Mouse (Mus musculus): ENCODE data around the gene C1qb. TPM values are rescaled to one million over a fixed set of nuclear protein-coding genes. Genes with fewer than 3 reads are reported as not detected.

Gene C1qb
- 10 to 100 TPM in 1 of 2 experiments, 1 to 10 TPM in 1; 9.9 to 13.7 TPM for total RNA-seq (2021)
- long read RNA-seq, experiment 1, transcript C1qb-201 (3 exons, 1,088 nt): major isoform, 16 of 26 reads
- long read RNA-seq, experiment 1, partial matches to known transcripts: 2 of 26 reads
- long read RNA-seq, experiment 1, other reads (novel, unspliced or antisense): 8 of 26 reads
- long read RNA-seq, experiment 2, transcript C1qb-201 (3 exons, 1,088 nt): major isoform, 8 of 11 reads
- long read RNA-seq, experiment 2, partial matches to known transcripts: 2 of 11 reads
- long read RNA-seq, experiment 2, other reads (novel, unspliced or antisense): 1 of 11 reads

DNA sequence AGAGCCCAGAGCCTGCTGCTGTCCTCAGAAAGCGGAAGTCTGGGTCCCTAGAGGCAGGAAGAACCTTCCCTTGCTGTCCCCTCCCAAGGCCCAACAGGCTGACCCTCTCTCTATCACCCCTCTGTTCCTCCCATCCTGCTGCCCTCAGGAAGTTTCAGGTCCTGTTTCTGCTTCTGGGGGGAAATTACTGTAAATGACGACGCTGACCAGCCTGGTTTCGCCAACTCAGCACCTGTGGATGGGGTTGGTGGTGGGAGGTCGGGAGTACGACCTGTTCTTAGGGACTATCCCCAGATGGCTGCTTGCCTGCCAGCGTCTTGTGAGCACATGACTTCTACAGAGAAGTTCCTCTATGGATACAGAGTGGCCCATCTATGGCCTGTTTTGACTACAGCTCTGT, at the start of gene C1qb:
TSS of gene C1qb (minus strand) at position 87 of the 400 bp plus-strand sequence.
- intact Hi-C loops (cut with DNase I): no loop called here
- no peak for DNase-seq

DNA sequence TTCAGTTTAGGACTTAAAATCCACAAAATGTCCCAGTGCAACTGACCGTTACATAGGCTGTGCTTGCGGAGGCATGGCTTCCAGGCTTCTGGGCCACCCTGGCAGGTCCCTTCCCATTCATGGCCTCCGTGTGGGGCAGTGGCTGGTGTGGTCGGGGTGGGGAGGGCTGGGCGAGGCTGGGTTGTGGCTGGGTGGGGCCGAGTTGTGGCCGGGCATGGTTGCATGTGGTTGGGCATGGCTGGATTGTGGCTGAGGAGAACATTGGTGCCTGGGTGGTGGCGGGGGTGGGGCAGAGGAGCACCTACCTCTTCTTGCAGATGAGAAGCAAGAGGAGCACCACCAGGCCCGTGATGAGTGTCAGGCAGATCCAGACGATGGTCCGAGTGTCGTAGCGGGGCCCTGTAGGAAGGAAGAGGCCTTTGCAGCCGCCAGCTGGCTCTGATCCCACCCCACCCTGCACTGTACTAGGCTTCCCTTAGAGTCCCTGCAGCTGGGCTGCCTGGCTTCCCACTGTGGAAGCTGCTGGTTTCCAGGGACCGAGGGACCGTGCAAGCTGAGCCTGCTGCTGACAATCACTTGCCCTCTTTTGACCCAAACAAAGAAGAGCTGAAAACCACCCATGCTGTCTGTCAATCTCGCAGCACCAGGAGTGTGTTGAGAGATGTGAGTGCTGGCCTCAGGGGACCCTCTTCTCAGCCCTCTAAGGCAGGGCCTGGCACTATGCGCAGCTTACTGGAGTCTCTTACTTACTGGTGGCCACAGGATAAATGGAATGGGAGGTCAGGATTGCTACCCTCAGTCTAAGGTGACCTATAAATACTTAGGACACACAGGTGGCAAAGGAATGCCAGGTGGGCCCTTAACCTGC, 49.0 kb upstream of the C1qb start:
- intact Hi-C loops (cut with DNase I): no loop called here
- DNase-seq: no peak

DNA sequence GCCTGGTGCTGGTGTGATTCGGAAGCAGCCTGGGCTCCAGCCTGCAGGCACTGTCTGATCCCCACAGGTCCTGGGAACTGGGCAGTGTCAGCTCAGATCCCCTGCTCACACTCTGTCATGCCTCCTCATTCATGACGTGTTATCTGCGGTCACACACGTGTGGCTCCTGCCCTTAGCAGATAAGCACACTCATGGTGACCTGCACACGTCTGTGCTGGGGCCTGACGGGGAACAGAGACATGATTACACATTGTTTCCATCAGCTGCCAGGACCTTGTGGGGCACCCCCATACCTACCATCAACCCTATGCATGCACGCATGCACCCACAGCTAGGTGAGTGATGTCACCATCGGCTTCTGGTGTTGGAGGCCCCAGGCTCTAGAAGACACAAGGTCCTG, 44.5 kb upstream of the C1qb start:
- intact Hi-C loops (cut with DNase I): no loop called here
- DNase-seq: no peak

DNA sequence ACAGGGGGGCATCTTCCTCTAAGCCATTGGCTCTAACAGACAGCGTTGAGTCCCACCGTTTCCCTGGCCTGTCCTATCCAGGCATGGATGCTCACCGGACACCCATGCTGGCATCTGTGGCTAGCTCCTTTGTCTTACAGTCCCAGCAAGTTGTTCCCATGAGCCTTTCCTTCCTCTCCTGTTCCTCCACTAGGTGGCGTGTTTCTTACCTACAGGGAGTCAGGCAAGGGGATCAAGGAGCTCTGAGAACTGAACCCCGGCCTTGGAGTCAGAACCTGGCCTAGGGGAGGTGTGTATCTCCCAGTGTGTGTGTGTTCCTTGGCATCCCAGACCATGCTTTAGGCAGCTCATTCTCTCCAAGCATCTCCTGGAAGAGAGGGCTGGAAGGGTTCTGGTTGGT, 42.9 kb upstream of the C1qb start:
- intact Hi-C loops (cut with DNase I): loop anchor here (2.0 to 10.0 kb wide), 2 partner anchors 144 to 376 kb away; no protein-coding TSS in a partner anchor
- DNase-seq: no peak

DNA sequence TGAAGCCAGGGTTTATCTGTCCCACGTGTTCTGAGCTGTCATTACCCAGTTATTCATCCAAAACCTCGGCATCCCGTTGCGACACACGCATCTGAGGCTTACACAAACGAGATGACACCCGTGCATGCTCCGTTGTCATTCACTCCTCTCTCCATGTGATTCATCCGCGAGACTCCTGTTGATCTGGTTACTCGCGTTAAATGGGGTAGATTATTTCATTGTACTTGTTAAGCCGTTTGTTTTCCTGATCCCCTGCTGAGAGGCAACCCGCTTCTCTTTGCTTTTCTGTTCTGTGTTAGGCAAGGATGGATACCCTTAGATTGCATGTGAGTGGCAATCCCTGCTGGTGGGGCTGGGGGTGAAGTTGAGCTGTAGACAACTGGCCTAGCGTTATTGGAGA, 39.8 kb upstream of the C1qb start:
- intact Hi-C loops (cut with DNase I): loop anchor here (10.0 kb wide), 1 partner anchor 379 kb away; no protein-coding TSS in a partner anchor
- no peak for DNase-seq

DNA sequence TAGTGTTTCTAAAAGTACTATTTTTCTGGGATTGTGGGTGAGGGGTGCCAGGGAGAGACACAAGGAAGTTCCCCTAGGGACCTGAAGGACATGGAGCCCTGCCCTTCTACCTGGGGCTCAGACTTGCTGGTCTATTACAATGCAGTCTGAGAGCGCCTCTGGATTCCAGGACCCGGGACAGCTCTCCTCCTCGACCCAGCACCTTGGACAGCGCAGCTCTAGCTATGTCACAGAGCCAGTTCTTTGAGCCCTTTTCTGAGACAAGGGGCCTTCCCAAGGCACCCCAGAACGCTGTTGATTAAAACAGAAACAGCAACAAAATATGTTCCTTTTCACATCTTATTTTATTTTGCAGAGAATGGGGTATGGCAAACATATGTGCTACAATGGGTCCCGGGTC, 38.5 kb upstream of the C1qb start:
- peak; percentile 31 to 54 for DNase-seq
- intact Hi-C loops (cut with DNase I): loop anchor here (10.0 kb wide), 1 partner anchor 380 kb away; no protein-coding TSS in a partner anchor

DNA sequence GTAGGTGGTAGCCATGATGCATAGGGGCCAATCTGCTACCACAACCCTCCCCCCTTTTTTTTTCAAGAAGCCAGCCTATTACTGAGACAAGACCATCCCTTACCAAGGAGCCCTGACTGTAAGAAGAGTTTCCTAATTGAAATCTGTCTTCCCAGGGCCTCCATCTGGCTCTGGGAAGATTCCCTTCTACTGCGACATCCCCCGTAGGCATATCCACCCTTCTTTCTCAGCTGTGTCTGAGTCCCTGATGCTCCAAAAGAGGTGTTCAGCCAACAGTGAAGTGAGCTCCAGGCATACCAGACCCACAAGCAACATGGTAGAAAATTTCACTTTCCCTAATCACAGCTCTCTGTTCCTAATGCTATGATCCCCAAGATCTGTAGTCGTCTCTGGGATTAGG, 33.5 kb upstream of the C1qb start:
- no peak for DNase-seq
- intact Hi-C loops (cut with DNase I): no loop called here

DNA sequence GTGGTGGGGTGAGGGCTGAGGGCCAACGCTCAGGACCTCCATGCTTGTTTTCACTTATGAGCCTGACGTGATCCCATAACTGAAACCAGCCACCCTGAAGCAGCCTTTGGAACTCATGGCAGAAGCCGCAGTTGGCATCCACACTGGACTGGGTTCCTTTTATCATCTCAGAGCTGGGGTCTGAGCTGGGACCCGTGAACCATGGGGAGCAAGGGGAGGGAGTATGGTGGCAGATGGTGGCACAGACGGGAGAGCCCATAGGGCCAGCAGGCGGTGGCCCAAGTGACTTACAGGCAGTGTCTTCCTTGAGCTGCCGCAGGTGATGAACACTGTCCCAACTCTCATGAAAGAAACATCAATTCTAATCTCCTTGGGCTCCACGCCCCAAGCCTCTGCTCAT, 32.8 kb upstream of the C1qb start:
- intact Hi-C loops (cut with DNase I): no loop called here
- no peak for DNase-seq

DNA sequence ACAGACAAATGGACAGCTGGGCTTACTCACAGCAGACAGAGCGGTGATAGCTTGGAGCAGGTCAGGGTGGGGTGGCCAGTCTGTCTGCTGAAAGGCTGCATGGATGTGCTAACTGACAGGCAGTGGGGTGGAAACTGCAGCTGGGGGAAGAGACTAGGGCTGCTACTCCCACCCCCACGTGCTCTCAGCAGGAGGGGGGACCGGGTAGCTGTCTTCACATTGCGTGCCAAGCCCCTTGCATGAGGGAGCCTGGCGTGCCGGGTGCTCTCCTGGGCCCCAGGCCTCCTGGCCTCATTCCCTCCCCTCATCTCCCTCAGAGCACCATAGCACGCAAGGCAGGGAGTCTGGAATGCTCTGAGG, 31.2 kb upstream of the C1qb start:
- DNase-seq: no peak
- intact Hi-C loops (cut with DNase I): no loop called here

DNA sequence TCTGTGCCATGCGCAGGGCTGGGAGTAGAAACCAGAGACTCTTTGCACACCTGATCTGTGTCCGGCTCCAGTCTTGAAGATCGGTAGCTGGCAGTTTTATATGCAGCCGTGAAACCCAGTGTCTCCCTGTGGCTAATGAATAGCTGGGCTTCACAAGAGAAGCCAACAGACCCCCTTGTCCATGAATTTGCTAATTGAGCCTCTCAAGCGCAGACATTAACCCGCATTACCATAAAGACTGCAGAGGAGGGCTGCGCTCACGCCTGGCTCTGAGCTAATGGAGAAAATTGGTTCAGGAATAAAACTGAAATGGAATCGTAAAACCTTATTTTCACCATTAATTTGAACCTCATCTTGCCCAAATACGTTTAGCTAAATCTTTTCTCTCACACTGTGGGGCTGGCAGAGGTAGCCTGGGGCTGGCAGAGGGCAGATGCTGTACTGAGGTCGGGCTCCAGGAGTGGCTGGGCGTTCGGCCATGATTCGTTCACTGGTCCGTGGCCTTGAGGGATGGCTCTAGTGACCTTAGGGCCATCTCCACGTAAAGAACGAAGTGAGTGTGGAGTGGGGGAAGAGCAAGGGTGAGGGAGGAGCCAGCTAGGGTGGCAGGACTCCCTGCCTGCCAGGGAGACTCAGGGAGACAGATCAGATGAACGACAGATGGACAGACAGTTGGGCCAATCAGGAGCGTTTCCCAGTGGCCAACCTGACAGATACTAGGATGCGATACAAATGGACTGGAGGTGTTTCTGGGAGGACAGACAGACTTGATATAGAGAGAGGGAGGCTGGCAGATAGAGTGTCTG, 30.6 kb upstream of the C1qb start:
- intact Hi-C loops (cut with DNase I): no loop called here
- no peak for DNase-seq

DNA sequence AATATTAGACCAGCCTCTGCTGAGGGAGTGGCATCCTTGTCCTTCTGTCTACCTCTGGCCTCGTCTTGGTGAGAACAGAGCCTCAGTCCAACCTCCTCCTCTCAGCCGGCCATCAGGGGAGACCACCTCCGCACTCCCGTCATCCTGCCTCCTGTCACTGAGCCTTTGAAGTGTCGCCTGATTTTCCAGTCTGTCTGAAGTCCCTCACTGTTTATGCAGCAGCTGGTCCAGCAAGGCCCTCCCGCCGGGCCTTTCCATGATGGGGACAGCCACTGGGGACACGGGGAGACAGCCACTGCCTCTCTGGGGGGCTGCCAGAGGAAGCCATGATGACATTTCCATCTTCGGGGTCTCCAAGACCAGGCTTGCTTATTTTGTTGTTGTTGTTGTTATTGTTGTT, 26.9 kb upstream of the C1qb start:
- no peak for DNase-seq
- intact Hi-C loops (cut with DNase I): no loop called here

DNA sequence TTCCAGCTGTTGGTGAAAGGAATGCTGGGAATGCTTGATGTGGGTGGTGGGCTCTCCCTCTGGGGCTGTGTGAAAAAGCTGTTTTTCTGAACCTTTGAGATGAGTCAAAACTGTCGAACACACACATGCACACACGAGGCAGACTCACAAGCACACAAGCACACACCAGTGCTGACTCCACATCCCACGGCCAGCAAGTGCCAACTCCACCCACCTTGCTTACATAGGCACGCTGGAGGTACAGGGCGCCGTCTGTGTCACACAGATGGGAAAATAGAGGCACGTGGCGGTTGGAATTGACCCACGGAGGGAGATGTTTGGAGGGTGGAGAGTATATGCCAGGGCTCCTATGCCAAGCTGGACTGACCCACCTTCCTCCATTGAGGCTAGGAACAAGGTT, 25.8 kb upstream of the C1qb start:
- intact Hi-C loops (cut with DNase I): no loop called here
- no peak for DNase-seq

DNA sequence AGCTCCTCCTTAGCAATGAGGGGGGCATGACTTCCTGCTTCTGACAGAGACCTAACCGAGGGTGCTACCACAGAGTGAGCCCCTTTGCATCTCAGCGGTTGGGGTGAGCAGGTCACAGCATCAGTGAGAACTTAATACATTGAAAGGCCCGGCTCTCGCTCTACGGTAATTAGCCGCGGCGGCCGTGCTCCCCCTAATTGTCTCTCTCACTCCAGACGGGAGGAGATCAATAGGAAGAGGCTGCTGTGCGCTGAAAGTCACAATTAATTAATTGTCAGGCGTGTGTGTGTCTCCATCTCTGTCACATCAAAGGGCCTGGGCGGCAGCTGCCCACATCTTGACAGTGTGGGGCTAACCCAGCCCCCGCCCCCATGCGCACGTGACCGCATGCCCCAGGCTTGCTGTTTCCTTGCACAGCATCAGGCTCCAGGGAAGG, 25.2 kb upstream of the C1qb start:
- no peak for DNase-seq
- intact Hi-C loops (cut with DNase I): no loop called here

DNA sequence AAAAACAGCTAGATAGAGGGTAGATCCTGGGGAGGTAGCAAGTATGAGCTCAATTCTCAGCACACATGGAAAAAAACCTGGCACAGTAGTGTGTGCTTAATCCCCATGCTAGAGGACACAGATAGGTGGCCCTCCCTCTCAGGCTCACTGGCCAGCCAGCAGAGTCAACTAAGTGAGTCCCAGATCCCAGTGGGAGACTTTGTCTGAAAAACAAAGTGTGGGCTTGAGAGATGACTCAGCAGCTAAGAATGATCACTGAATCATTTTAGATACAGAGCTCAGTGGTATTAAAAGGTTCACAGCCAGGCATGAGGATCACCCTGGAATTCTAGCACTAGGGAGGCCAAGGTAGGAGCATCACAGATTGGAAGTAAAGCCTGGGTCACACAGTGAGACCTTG, 21.8 kb upstream of the C1qb start:
- DNase-seq: no peak
- intact Hi-C loops (cut with DNase I): loop anchor here (5.0 kb wide), 2 partner anchors 74 to 164 kb away; no protein-coding TSS in a partner anchor

DNA sequence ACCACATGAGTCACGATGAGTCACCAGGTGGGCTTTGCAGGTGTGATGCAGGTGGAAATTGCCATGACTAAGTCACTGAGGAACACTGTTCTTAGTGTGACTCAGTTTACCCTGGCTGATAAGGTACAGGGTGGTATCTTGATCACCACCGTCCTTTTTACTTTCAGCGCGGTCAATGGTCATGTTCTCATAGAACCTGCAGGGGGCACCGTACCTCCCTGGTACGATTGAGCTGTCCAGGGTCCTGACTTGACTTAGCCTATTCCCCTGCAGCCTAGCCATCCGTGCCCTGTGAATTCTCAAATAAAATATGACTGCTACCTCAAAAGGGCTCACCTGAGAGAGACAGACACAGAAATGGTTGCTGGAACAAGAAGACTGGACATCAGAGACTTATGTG, 21.0 kb upstream of the C1qb start:
- no peak for DNase-seq
- intact Hi-C loops (cut with DNase I): loop anchor here (5.0 kb wide), 2 partner anchors 75 to 165 kb away; no protein-coding TSS in a partner anchor

DNA sequence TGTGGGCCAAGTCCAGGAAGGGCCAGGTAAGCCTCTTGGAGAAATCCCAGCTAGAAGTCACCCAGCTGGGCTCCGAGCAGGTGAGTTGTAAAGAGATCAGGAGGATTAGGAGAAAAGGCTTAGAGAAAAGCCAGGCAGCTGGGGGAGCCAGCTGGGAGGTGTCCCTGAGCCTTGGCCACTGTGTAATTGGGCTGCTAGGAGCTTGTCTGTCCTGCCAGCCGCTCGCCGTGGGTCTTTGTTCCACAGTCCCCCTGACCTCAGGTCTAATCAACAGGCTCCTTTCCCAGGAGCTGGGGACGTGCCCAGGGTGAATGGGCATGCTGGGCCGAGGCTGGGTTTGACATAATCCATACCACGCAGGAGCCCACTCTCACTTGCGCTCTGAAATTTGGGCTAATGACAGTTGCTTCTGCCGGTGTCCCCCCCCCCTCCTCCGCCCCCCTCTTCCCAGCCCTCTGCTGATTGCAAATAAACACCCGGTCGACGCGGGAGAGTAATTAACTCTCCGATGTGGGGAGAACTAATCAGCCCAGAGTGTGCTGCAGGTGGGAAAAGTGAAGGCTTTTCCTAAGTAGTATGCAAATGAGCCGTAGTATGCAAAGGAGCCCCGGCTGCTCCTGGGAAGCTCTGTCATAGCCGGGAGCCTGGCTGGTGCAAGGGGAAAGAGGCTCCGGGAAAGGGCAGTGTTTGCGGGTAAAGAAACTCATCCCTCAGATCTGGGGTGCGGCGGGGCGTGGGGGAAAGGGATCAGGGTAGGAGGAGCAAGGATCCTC, 19.0 kb upstream of the C1qb start:
- no peak for DNase-seq
- intact Hi-C loops (cut with DNase I): loop anchor here (5.0 kb wide), 2 partner anchors 77 to 167 kb away; no protein-coding TSS in a partner anchor

DNA sequence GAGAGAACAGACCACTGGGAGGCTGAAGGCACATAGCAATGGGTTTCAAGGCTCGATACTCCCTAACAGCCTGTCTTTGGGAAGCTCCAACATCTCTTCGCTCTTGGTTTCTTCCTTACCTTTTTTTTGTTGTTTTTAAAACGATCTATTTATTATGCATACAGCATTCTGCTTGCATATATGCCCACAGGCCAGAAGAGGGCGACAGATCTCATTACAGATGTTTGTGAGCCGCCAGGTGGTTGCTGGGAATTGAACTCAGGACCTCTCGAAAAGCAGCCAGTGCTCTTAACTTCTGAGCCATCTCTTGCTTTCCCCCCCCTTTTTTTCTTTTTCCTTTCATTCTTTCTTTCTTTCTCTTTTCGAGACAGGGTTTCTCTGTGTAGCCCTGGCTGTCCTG, 13.2 kb upstream of the C1qb start:
- DNase-seq: no peak
- intact Hi-C loops (cut with DNase I): no loop called here

DNA sequence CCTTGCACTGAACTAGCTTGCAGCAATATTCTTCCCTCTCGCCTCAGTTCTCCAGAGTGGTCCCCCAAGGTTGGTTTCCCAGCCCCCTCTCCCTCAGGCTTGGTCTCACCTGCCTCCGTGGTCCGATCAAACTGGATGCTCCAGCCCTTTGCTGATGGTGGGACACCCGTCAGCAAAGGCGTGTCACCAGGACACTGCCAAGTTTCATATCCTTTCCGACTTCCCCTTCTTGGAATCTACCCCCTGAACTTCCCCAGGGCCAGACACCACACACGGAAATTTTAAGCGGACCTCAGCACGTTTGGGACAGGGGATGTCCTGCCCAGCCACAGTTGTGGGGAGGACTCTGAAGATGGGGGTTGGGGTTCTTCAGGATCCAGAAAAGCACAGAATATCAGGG, 12.7 kb upstream of the C1qb start, which contains the start of gene C1qa:
TSS of gene C1qa (minus strand) at position 167 of the 400 bp plus-strand sequence.
- intact Hi-C loops (cut with DNase I): no loop called here
- DNase-seq: no peak

DNA sequence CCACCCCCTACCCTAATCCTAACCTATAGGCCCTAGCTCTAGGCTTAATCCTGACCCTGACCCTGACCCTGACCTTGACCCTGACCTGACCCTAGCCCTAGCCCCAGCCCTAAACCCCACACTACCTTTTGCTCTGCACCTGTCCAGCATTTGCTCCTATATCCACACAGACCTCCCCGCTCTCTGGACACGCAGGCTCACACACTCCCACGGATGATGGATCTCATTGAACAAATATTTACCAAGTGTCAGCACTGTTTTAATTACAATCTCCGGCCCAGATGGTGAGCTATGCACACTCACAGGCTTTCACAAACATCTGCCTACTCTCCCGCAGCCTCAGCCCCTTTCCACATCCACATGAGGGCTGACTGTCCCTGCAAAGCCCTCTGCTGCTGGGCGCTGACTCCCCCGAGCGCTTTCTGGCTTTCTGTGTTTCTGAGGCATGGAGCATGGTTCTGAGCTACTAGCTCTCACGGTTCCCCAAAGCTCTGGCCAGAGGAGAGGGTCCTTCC, 12.2 kb upstream of the C1qb start:
- intact Hi-C loops (cut with DNase I): no loop called here
- DNase-seq: no peak

DNA sequence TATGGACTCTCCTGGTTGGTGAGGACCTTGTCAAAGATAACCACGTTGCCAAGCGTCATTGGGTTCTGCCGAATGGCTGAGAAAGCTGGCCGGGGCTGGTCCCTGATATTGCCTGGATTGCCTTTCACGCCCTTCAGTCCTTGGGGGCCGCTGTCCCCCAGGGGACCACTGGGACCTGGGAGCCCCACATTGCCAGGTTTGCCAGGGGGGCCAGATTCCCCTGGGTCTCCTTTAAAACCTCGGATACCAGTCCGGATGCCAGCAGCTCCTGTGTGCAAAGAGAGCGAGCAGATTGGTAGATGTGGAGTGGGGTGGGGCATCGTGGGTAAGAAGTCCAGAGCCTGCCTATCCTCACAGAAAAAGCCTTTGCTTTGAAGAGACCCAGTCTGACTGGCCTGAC, 10.5 kb upstream of the C1qb start:
- DNase-seq: no peak
- intact Hi-C loops (cut with DNase I): no loop called here

Data from gastrocnemius, postnatal 36 days (tissue).